Mouse (Mus musculus): ENCODE results near the gene Cldn13. TPM values are rescaled to one million over a fixed set of nuclear protein-coding genes. Genes with fewer than 3 reads are reported as not detected.
"Not testable (repeated sequence)": the region's sequence is repeated elsewhere in the genome, so short reads cannot be mapped to it uniquely, and the experiment has no call there.

The Cldn13 gene
- not detected in 2 replicates for polyA plus RNA-seq (2015; fragmentation: Nextera tagmentation; extraction: Ambion mirVana)

DNA sequence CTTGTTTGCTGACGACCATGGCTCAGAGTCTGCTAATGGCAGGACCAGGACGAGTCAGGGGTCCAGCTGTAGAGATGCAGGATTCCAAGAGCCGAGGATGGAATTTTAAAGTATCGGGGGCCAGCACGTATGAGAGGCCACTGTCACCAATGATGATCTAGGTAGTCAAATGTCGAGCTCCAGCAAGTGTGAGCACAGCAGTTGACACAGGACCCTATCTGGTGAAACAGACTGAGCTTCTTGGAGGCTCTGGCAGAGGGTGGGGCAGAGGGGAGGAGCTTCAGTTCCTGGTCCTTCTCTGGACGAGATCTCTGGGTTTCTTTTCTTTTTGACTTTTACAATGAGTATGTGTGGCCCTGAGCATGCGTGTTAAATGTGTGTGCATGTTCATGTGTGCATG, at the start of gene Cldn13:
TSS of gene Cldn13 (minus strand) at position 216 of the 400 bp plus-strand sequence.
- ATAC-seq (ENCODE audit: low FRiP score): no peak
- Histone ChIP-seq H3K27me3 (replicated peaks) (no peaks in the 10 kb centered on the region), H3K9me3 (replicated peaks) (no peaks in the 10 kb centered on the region), H3K27ac (replicated peaks) (no peak within 1 kb of the TSS), H3K4me1 (no peaks in the 10 kb centered on the region), H3K9ac (replicated peaks) (no peak within 1 kb of the TSS), H3K4me2 (no peak within 1 kb of the TSS), H3K4me3 (replicated peaks) (no peak within 1 kb of the TSS), H3K36me3 (no peaks in the 10 kb centered on the region)
- 84% methylated on average over 8 of the region's 8 CpGs for WGBS

DNA sequence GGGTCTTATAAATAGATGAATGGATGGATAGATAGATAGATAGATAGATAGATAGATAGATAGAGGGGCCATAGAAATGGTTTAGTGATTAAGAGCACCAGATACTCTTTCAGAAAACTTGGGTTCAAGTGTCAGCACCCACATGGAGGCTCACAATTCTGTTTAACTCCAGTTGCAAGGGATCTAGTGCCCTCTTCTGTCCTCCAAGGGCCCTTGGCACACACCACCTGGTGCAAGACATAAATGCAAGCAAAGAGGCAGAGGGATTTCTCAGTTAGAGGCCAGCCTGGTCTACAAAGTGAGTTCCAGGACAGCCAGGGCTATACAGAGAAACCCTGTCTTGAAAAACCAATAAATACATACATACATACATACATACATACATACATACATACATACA, 49.3 kb upstream of the Cldn13 start:
- H3K27ac ChIP-seq (replicated peaks); H3K36me3 ChIP-seq; H3K4me2 ChIP-seq; H3K4me3 ChIP-seq (replicated peaks); H3K9me3 ChIP-seq (replicated peaks); ATAC-seq (ENCODE audit: low FRiP score); H3K9ac ChIP-seq (replicated peaks): not testable (repeated sequence)
- peaks cover 11% of the 10 kb centered on the region for H3K4me1 ChIP-seq
- H3K27me3 ChIP-seq (replicated peaks): 0 out of 2 replicates have a peak, but pooled peaks cover 12% of the 10 kb centered on the region

DNA sequence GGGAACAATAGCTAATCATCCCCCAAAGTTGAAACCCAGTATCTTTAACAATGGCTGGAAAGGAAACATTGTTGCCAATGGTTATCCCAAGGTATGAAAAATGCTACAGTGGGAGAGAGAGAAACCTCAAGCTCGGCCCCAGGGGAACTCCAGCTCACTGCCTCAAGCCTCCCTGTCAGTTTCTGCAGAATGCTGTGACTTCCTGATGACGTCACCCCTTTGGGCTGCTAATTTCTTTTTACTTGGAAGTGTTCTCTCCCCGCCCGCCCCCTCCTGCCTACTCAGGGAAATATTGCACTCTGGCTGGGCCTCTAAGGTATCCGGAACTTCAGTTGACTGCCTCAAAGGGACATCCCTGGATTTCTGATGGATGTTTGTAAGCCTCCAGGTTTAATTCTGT, 48.2 kb upstream of the Cldn13 start:
- Histone ChIP-seq H3K9ac (replicated peaks) (no peak overlapping the region), H3K36me3 (no peaks in the 10 kb centered on the region), H3K9me3 (replicated peaks) (no peaks in the 10 kb centered on the region), H3K27me3 (replicated peaks) (0 out of 2 replicates have a peak, but pooled peaks cover 12% of the 10 kb centered on the region), H3K4me2 (no peak overlapping the region), H3K4me1 (peaks cover 11% of the 10 kb centered on the region), H3K4me3 (replicated peaks) (no peak overlapping the region), H3K27ac (replicated peaks) (no peak overlapping the region)
- ATAC-seq (ENCODE audit: low FRiP score): no peak
- 43% methylated on average over 5 of the region's 5 CpGs for WGBS

DNA sequence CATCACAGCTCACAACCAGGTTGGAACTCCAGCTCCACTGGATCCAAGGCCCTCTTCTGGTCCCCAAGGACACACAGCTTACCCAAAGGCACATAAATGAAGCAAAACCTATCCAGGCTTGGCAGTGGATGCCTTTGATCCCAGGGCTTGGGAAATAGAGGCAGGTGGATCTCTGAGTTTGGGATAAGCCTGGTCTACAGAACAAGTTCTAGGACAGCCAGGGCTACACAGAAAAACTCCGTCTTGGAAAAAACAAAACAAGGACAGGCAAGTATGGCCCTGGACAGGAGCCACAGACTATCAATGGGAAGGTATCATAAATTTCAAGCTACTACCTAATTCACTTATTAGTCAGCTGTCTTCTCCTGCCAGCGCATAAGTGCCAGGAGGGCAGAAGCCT, 46.2 kb upstream of the Cldn13 start:
- Histone ChIP-seq H3K36me3 (no peaks in the 10 kb centered on the region), H3K4me1 (peaks cover 11% of the 10 kb centered on the region), H3K27ac (replicated peaks) (no peak overlapping the region), H3K4me2 (no peak overlapping the region), H3K27me3 (replicated peaks) (0 out of 2 replicates have a peak, but pooled peaks cover 3% of the 10 kb centered on the region), H3K9me3 (replicated peaks) (no peaks in the 10 kb centered on the region), H3K9ac (replicated peaks) (no peak overlapping the region), H3K4me3 (replicated peaks) (no peak overlapping the region)
- no peak for ATAC-seq (ENCODE audit: low FRiP score)
- 89% methylated on average over 2 of the region's 2 CpGs for WGBS

DNA sequence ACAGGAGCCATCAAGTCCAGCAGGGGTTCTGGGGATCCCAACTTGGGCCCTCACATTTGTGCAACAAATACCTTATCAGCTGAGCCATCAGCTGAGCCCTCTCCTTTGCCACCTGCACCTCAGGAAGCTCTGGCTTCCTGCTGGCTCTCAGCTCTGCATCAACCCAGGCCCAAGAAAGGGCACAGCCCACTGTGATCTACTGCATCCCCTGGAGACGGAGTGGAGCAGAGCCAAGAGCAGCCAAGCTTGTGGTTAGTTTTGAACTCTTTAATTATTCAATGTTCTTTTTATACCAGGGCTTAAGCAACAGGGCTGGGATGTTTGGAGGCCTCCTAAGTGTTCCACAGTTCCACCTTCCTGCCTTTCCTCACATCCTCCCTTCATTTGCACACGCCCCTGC, 45.1 kb upstream of the Cldn13 start:
- Histone ChIP-seq H3K27ac (replicated peaks) (no peak overlapping the region), H3K9me3 (replicated peaks) (no peaks in the 10 kb centered on the region), H3K36me3 (no peaks in the 10 kb centered on the region), H3K4me2 (no peak overlapping the region), H3K4me1 (peaks cover 1% of the 10 kb centered on the region; the same call in 1 of the 2 replicates), H3K27me3 (replicated peaks) (no peaks in the 10 kb centered on the region), H3K4me3 (replicated peaks) (no peak overlapping the region), H3K9ac (replicated peaks) (no peak overlapping the region)
- 81% methylated on average over 2 of the region's 2 CpGs for WGBS
- no peak for ATAC-seq (ENCODE audit: low FRiP score)

DNA sequence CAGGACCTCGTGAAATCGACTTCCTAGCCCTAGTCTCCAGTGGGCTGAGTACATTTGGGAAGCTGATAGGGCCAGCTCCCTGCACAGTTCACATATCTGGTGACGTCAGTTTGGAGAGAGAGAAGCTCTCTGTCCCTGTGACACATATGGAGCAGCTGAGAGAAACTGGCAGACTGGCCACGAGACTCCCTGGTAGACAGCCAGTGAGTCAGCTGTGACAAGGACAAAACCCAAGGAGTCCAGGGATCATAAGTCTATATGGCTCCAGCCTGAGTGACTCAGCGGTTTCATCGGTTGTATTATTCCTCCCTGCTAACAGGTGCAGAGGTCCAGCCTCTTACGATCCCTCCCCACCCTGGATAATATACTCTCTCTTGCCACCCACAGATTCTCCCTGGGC, 43.8 kb upstream of the Cldn13 start:
- 69% methylated on average over 7 of the region's 7 CpGs for WGBS
- Histone ChIP-seq H3K4me3 (replicated peaks) (no peak overlapping the region), H3K9ac (replicated peaks) (no peak overlapping the region), H3K4me2 (no peak overlapping the region), H3K27me3 (replicated peaks) (no peaks in the 10 kb centered on the region), H3K9me3 (replicated peaks) (no peaks in the 10 kb centered on the region), H3K27ac (replicated peaks) (no peak overlapping the region), H3K36me3 (no peaks in the 10 kb centered on the region), H3K4me1 (no peaks in the 10 kb centered on the region)
- no peak for ATAC-seq (ENCODE audit: low FRiP score)

DNA sequence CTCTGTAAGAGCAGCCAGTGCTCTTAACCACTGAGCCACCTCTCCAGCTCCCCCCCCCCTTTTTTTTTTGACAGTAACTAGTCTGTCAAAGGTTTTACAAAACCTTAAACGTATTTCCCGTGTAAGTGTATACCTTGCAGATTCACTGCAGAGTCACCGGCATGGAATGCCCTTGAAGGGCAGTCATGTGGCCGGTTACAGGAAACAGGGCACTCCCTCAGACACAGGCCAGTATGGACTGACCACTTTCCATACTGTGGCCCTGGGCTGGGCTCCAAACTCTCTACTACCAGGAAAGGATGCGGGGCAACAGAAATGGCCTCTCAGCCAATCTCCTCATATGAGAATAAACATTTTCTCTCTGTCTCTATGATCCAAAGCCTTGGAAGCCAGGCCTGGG, 40.2 kb upstream of the Cldn13 start:
- Histone ChIP-seq H3K9ac (replicated peaks) (no peak overlapping the region), H3K27ac (replicated peaks) (no peak overlapping the region), H3K27me3 (replicated peaks) (no peaks in the 10 kb centered on the region), H3K4me1 (no peaks in the 10 kb centered on the region), H3K4me3 (replicated peaks) (no peak overlapping the region), H3K36me3 (no peaks in the 10 kb centered on the region), H3K4me2 (no peak overlapping the region), H3K9me3 (replicated peaks) (no peaks in the 10 kb centered on the region)
- 91% methylated on average over 5 of the region's 5 CpGs for WGBS
- ATAC-seq (ENCODE audit: low FRiP score): no peak

DNA sequence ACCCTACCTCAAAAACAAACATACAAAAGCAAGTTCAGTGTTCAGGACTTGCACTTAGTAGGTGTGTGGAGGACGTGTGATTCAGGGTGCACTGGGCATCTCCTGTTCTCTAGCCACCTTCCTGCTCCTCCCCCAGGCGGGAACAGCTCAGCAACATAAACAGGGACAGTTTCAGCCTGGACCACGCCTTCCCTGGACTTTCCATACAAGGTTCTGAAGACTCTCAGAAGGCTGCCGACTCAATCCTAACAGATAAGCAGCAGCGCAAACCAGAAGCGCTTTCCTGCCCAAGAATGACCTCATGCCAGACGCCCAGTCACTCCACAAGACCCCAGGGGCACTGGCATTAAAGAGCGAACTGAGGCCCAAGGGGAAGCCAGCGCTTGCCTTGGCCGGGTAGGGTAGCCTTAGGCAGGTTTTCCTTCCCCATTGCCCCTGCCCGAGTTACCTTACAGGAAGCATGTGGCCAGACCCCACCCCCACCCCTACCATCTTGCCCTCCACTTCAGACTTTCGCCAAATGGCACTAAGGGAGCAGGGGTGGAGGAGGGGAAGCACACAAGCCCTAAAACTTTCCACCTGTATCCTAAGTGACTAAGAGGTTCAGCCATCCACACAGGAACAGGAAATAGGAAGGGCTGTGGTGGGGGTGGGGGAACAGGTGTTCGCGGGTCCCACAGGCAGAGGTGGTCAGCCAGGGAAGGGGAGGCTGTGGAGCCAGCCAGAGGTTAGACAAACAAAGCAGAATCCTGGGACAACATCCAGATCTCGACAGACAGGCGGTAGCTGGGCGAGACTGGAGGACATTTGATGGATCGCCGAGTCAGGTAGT, 35.9 kb upstream of the Cldn13 start:
- no peak for ATAC-seq (ENCODE audit: low FRiP score)
- H3K4me1 ChIP-seq: peaks cover 8% of the 10 kb centered on the region
- H3K9me3 ChIP-seq (replicated peaks): no peaks in the 10 kb centered on the region
- peaks cover 13% of the 10 kb centered on the region for H3K27me3 ChIP-seq (replicated peaks)
- H3K4me3 ChIP-seq (replicated peaks): no peak overlapping the region
- 45% methylated on average over 19 of the region's 19 CpGs for WGBS
- no peak overlapping the region for H3K27ac ChIP-seq (replicated peaks)
- no peak overlapping the region for H3K9ac ChIP-seq (replicated peaks)
- H3K4me2 ChIP-seq: no peak overlapping the region
- no peaks in the 10 kb centered on the region for H3K36me3 ChIP-seq

DNA sequence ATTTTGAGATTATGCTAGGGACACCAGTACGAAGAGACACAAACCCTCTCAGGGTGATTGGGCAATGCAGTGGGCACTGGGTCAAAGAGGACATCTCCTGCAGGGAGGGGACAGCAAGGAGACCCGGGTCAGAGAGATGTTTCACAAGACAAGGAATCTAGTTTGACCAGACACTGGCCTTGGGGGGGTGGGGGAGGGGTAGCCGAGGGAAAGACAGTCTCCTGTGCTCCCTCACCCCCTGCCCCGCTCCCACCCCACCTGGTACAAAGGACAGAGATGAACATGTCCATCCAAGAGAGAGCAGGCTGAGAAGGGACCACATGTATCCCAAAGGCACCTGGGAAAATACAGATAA, 32.7 kb upstream of the Cldn13 start:
- Histone ChIP-seq H3K4me3 (replicated peaks) (no peak overlapping the region), H3K4me2 (no peak overlapping the region), H3K27ac (replicated peaks) (no peak overlapping the region), H3K9ac (replicated peaks) (no peak overlapping the region), H3K27me3 (replicated peaks) (peaks cover 24% of the 10 kb centered on the region), H3K9me3 (replicated peaks) (no peaks in the 10 kb centered on the region), H3K4me1 (peaks cover 11% of the 10 kb centered on the region), H3K36me3 (no peaks in the 10 kb centered on the region)
- no peak for ATAC-seq (ENCODE audit: low FRiP score)
- 72% methylated on average over 4 of the region's 4 CpGs for WGBS

DNA sequence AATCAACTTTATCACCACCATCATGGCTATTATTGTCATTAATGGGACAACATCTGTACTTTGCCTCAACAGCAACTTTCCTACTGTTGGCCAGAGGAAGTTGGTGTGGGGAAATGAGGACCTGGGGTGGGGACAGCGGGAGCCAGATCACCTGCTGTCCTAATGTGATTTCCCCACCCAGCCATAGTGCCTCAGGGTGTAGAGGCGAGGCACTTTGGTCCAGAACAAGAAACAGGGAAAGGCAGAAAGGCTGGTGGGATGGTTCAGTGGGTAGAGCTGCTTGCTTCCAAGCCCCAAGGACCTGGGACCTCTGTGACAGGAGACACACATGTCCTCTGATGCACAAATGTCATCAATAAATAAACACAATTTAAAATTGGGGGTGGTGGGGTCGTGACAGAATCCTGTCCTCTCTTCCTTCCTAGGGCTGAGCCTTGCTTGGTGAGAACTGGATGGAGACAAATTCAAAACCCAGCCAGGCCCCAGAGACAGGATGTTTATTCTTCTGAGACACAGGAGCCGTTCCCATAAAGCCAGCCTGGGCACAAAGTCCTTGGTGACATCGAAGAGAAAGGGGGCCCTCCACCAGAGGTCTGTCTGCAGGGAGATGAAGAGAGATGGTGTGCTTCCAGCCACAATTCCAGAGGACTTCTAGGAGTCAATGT, 32.2 kb upstream of the Cldn13 start:
- Histone ChIP-seq H3K36me3 (no peaks in the 10 kb centered on the region), H3K4me3 (replicated peaks) (no peak overlapping the region), H3K9me3 (replicated peaks) (no peaks in the 10 kb centered on the region), H3K27me3 (replicated peaks) (peaks cover 24% of the 10 kb centered on the region), H3K4me1 (peaks cover 11% of the 10 kb centered on the region), H3K9ac (replicated peaks) (no peak overlapping the region), H3K4me2 (no peak overlapping the region), H3K27ac (replicated peaks) (no peak overlapping the region)
- ATAC-seq (ENCODE audit: low FRiP score): no peak
- 67% methylated on average over 5 of the region's 5 CpGs for WGBS

DNA sequence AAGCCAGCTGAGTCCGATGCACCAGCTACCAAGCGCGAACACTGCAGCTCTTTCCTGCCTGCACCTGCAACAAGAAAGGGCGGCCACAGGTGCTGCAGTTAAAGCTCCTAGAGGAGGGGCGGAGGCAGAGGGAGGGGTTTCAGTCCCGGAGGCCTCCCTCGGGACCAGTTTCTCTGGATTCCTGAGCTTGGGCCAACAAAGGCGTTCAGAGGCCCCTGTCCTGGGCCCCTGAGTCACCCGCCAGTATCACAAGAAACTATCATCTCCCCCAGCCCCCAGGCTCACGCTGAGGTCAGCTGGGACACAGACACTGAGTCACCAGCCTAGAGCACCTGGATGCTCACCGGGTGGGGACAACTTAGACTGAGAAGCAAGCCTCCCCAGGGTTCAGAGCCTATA, 31.5 kb upstream of the Cldn13 start, which contains the start of gene Cldn4:
TSS of gene Cldn4 (minus strand) at position 78 of the 399 bp plus-strand sequence.
- Histone ChIP-seq H3K4me3 (replicated peaks) (no peak within 1 kb of the TSS), H3K9me3 (replicated peaks) (no peaks in the 10 kb centered on the region), H3K27me3 (replicated peaks) (peaks cover 24% of the 10 kb centered on the region), H3K9ac (replicated peaks) (no peak within 1 kb of the TSS), H3K36me3 (no peaks in the 10 kb centered on the region), H3K27ac (replicated peaks) (no peak within 1 kb of the TSS), H3K4me1 (peaks cover 11% of the 10 kb centered on the region), H3K4me2 (no peak within 1 kb of the TSS)
- WGBS: 12% methylated on average over 11 of the region's 11 CpGs
- ATAC-seq (ENCODE audit: low FRiP score): no peak
